Mouse (Mus musculus) erythroblast, adult 5-6 weeks (primary cell): ENCODE data around the gene Dctpp1. TPM values are rescaled to one million over a fixed set of nuclear protein-coding genes. Genes with fewer than 3 reads are reported as not detected.
A peak's percentile ranks its signal among the peaks of the same experiment; 100 is the strongest.
"Not testable (repeated sequence)": the region's sequence is repeated elsewhere in the genome, so short reads cannot be mapped to it uniquely, and the experiment has no call there.

Source experiments
- ATAC-seq: replicated peaks from 2 replicates; pipeline ENCODE4 v1.8.0; 2016; ENCODE audit warnings: moderate number of reproducible peaks, mild to moderate bottlenecking, moderate TSS enrichment, inconsistent platforms; ENCODE audit not compliant: poor library complexity, low FRiP score, severe bottlenecking
- total RNA-seq, 2 experiments: library from RNA; stranded (forward) in 1 of 2; stranded (reverse) in 1 of 2; fragments of 150-400 nt in 1 of 2; fragments of 200-764, 138-1000 nt in 1 of 2; gene quantifications; 2 replicates each; pipeline versions ENCODE4 v1.2.3 to v1.2.4; 2015 to 2017; ENCODE audit warnings: low replicate concordance in 2 of 2

The Dctpp1 gene
- total RNA-seq, 2 experiments from 2014 or later, result 2.0 to 24.8 TPM

GRCm38 (mm10) chr7:127272566-127272965 lies 12.1 kb upstream of the Dctpp1 start:
- no peak for ATAC-seq

GRCm38 (mm10) chr7:127271093-127271492 lies 10.6 kb upstream of the Dctpp1 start:
- ATAC-seq, result no peak

DNA sequence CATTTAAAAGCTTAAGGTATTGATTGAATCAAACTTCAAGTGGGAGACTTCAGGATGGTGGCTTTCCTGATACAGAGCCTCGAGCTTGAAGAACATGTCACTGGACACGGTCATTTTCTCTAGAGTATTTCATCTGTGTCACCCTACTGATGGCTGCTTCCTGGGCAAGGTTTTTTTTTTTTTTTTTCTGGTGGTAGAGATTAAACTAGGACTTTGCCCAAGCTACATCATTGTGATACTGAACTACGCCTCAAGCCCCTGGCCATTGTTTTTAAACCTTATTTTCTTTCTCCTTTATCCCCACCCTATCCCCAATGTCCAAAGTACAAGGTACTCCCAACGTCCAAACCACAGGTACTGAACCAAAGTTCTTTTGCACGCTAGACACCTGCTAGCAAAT lies 10.2 kb upstream of the Dctpp1 start:
- no peak for ATAC-seq

GRCm38 (mm10) chr7:127270256-127270655 lies 9.7 kb upstream of the Dctpp1 start:
- ATAC-seq, result no peak

DNA sequence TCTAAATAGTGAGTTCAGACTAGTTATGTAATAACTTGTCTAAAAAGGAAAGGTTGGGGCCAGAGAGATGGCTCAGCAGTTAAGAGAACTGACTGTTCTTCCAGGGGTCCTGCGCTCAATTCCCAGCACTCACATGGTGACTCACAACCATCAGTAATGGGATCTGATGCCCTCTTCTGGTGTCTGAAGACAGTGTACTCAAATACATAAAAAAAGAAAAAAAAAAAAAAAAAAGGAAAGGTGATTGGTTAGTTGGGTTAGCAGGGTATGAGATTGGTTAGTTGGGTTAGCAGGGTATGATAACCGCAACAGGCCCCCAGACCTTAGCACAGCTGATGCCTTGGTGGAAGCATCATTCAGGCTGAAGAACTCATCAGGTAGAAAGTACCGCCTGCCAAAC lies 3.0 kb upstream of the Dctpp1 start:
- no peak for ATAC-seq

DNA sequence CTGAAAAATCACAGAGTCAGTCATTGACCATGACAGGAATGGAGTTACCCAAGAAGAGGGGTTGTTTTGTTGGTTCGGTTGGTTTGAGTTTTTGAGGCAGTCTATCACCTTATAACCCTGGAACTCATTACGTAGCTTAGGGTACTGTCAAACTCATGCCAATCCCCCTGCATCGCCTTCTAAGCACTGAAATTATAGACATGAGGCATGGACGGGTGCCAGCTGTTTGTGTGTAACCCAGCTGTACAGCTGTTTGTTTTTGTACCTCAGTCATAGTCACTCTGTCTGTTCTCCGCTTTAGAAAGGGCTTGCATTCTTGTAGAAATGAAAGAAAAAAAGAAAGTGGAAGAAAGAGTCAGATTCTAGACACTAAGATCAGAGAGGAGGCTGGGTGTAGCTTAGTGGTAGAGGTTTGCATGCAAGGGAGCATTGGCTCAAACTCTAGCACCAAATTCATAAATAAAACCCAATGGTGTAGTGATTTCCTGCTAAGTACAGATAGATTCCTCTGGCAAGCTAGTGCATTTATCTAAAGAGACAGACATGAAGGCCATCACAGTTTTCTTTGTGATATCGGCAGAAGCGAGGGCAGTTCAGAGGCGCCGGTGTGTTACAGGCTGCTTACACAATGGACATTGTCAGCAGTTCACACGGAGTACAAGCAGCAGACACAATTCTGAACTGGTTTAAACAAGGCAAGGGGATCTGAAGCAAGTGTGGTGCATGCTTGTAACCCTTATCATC lies 1.9 kb upstream of the Dctpp1 start:
- no peak for ATAC-seq

DNA sequence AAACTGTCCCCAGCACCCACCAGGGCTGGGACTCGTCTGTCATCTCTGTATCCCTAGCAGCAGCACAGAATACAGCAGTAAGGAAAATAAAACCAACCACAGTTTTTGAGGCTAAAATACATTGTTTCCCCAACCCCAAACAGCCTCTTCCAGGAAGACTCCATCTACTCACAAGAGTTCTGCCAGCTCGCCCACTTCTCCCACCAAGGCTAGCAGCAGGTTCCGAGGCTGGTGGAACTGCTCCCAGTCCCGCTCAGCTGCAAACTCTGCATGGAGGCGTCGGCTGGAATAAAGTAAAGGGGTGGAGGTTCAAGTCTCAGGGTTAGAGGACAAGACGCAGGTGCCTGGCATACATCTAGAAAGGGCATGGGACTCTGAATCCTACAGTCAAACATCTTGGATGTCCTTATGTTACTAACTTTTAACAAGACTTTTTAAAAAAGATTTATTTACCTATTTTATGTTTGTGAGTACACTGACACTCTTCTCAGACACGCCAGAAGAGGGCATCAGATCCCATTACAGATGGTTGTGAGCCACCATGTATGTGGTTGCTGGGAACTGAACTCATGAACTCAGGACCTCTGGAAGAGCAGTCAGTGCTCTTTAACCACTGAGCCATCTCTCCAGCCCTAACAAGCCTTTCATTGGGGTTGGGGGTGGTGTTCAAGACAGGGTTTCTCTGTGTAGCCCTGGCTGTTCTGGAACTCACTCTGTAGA lies 1.2 kb downstream of the Dctpp1 start:
- ATAC-seq, result no peak

DNA sequence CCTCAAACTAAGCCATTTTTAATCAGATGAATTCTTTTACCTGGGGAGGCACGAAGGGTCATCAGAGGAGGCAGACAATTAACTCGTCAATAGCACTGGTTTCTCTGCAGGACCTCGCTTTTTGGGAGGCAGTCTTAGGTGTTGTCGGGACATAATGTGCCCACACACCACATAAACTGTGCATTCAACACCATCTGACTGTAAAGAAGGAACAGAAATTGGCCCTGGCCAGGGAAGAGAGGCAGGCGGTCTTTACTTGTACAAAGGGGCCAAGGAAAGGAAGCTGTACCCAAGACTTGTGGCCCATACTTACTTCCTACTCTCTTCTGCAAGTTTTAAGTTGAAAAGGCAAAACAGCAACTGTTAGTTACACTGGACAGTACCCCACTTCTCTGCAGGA lies 4.0 kb downstream of the Dctpp1 start:
- ATAC-seq, result no peak

DNA sequence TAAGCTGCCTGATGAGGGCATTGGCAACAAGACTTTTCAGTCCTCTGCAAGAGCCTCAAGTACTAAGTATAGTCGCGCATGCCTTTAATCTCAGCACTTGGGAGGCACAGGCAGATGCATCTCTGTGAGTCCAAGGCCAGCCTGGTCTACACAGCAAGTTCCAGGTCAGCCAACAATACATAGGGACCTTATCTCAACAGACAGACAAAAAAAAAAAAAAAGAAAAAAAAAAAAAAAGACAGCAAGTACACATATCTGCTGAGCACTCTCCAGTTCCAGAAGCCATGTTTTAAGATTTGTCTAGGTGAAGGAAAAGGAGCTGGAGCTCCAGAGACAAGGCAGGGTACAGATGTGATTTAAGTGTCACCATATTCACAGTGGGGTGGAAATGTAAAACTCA lies 4.5 kb downstream of the Dctpp1 start:
- no peak for ATAC-seq

DNA sequence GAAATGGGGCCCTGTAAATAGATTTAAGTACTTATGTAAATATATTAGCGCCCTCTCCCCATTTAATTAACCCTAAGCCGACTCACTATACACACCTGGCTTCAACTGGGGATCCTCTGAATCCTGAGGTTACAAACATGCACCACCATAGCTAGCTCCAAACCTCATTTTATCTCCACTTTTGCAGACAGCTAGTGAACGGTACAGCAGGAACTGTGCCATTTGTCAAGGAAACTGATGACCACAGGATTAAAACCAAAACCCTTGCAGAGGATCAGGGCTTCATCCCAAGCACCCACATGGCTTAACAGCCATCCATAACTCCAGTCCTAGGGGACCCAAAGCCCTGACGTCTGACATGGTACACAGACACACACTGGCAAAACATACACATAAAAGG lies 5.5 kb downstream of the Dctpp1 start:
- ATAC-seq, result no peak

DNA sequence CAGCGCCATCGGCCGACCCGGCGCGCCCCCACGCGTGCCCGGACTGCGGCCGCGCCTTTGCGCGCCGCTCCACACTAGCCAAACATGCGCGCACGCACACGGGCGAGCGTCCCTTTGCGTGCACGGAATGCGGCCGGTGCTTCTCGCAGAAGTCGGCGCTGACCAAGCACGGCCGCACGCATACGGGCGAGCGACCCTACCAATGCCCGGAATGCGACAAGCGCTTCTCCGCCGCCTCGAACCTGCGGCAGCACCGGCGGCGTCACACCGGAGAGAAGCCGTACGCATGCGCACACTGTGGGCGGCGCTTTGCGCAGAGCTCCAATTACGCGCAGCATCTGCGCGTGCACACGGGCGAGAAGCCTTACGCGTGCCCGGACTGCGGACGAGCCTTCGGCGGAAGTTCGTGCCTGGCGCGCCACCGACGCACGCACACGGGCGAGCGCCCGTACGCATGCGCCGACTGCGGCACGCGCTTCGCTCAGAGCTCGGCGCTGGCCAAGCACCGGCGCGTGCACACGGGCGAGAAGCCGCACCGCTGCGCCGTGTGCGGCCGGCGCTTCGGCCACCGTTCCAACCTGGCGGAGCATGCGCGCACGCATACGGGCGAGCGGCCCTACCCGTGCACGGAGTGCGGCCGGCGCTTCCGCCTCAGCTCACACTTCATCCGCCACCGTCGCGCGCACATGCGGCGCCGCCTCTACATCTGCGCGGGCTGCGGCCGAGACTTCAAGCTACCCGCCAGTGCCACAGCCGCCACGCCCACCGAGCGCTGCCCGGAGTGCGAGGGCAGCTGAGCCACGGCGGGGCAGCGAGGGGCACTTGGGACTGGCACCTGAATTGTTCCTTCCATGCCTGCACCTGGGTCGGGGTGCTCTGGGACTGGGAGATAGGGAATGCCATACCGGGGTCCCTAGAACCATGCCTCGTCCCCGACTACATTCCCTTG lies 6.4 kb downstream of the Dctpp1 start:
- peak; percentile 82 for ATAC-seq

DNA sequence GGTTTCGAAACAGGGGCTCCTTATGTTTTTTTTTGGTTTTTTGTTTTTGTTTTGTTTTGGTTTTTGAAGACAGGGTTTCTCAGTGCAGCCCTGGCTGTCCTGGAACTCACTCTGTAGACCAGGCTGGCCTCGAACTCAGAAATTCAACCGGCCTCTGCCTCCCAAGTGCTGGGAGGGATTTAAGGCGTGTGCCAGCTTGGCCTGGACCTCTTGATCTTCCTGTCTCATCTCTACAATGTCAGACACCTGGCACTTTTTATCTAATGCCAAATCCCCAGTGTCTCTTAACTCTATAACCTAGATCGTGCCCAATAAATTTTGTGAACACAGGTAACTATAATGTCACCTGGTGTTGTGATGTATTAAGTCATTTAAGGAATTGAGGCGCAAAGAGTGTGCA lies 7.2 kb downstream of the Dctpp1 start:
- ATAC-seq, result no peak

DNA sequence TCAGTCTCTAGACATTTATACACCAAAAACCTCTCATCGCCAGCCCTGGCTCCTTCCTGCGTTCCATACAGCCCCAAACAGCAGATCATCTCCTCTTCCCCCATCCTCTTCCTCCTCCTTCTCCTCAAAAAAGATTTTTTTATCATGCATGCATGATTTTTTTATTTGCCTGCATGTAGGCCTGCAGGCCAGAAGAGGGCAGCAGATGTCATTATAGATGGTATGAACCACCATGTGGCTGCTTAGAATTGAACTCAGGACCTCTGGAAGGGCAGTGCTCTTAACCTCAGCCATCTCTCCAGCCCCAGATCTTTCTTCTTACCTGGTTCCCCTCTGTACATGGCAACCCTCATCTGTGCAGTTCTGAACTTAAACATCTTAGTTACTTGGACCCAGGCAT lies 8.1 kb downstream of the Dctpp1 start:
- peak; percentile 25; the same call in 1 of the 2 replicates for ATAC-seq

DNA sequence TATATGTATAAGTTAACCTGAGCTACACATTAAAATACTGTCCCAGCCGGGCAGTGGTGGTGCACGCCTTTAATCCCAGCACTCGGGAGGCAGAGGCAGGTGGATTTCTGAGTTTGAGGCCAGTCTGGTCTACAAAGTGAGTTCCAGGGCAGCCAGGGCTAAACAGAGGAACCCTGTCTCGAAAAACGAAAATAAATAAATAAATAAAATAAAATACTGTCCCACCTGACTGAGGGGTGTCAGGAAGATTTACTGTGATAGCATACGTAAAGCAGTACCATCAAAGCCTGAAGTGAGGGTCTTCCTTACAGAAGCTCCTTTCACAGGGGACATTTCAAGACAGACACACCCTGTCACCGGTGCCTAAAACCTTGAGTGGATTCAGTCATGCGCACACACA lies 10.0 kb downstream of the Dctpp1 start:
- ATAC-seq, result not testable (repeated sequence)

GRCm38 (mm10) chr7:127244658-127245510 lies 15.6 kb downstream of the Dctpp1 start:
- no peak for ATAC-seq

DNA sequence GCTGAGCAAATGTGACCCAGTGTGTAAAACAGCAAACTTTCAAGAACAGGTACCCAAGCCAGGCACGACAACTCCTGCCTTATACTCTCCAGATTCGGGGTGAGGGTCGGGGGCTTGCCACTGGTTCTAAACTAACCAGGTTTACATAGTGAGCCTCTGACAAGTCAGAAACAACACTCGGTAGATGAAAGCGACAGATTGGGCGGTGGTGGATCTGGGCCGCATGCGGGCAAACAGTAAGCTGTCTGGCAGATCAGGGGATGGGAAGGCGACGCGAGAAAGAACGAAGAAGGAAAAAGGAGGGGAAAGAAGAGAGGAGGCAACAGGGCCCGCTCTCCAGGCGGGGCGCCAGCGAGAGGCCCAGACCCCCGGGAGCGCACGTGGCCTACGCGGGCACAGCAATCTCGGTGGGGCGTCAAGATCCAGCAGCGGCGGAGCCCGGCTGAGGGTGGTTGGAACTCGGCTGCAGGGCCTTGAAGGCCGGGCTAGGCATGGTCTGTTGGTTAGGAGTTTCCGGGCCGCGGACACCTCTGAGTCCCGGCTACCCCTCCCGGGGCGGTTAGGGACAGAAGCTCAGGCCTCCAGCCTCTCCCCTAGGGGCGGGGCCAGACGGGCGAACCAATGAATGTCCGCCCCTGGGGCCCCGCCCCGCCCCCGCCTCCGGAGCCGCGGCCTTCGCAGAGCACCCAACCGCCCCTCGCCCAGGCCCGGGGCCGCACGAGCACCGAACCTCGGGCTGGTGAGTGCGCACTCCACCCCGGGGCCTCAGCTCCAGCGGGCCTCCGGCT lies 16.4 kb downstream of the Dctpp1 start, which contains the start of gene Zfp771:
Gene Zfp771 (plus strand): TSS at position 405 of the 788 bp plus-strand sequence.
- ATAC-seq, result peak; percentile 91

GRCm38 (mm10) chr7:127243361-127243867 lies 17.1 kb downstream of the Dctpp1 start:
- no peak for ATAC-seq

DNA sequence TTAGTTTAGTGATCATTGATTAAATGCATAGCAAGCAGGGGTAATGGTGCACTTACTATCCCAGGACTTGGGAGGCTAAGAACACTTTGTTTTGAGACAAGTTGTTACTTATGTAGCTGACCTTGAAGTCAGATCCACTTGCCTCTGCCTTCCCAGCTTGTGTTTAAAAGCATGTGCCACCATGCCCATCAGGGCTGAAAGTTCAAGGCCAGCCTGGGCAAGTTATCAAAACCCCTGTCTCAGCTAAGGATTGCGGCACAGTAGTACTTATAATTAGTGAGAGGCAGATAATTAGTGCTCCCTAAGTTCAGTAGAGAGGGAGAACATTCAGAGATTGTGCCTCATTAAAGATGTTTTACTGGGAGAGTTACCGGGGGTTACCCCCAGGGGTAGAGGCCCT lies 25.7 kb downstream of the Dctpp1 start:
- no peak for ATAC-seq
